Mouse (Mus musculus): ENCODE results near the gene Gbe1. TPM values are rescaled to one million over a fixed set of nuclear protein-coding genes. Genes with fewer than 3 reads are reported as not detected.

The Gbe1 gene
- polyA plus RNA-seq, 1 experiment from 2014 or later = 24.3 TPM

- H3K27me3 ChIP-seq (ENCODE audit: insufficient read depth, poor library complexity, severe bottlenecking) = no peaks in the 10 kb centered on the region
- no peaks in the 10 kb centered on the region for H3K4me1 ChIP-seq
- WGBS = 83% methylated on average over 8 of the region's 8 CpGs
- H3K36me3 ChIP-seq = no peaks in the 10 kb centered on the region
- H3K9me3 ChIP-seq = no peaks in the 10 kb centered on the region
- no peak overlapping the region for H3K27ac ChIP-seq
- DNase-seq (ENCODE audit: low spot score) = no peak
- no peak overlapping the region for H3K4me3 ChIP-seq
Observed at GRCm38 (mm10) chr16:70527224-70527623, 213.5 kb downstream of the Gbe1 start.

- DNase-seq (ENCODE audit: low spot score) = no peak
- Histone ChIP-seq H3K9me3 (no peaks in the 10 kb centered on the region), H3K4me1 (no peaks in the 10 kb centered on the region), H3K27ac (no peak overlapping the region), H3K4me3 (no peak overlapping the region), H3K36me3 (no peaks in the 10 kb centered on the region), H3K27me3 (ENCODE audit: insufficient read depth, poor library complexity, severe bottlenecking) (no peaks in the 10 kb centered on the region)
- 89% methylated on average over 2 of the region's 2 CpGs for WGBS
Observed at GRCm38 (mm10) chr16:70535224-70535623, 221.5 kb downstream of the Gbe1 start.

- Histone ChIP-seq H3K27me3 (ENCODE audit: insufficient read depth, poor library complexity, severe bottlenecking) (no peaks in the 10 kb centered on the region), H3K9me3 (no peaks in the 10 kb centered on the region), H3K4me3 (no peak overlapping the region), H3K4me1 (no peaks in the 10 kb centered on the region), H3K36me3 (no peaks in the 10 kb centered on the region), H3K27ac (no peak overlapping the region)
- WGBS = 73% methylated on average over 3 of the region's 3 CpGs
- DNase-seq (ENCODE audit: low spot score) = no peak
Observed at GRCm38 (mm10) chr16:70550835-70551234, 237.1 kb downstream of the Gbe1 start.

- Histone ChIP-seq H3K27me3 (ENCODE audit: insufficient read depth, poor library complexity, severe bottlenecking) (no peaks in the 10 kb centered on the region), H3K36me3 (no peaks in the 10 kb centered on the region), H3K4me1 (no peaks in the 10 kb centered on the region), H3K27ac (no peak overlapping the region), H3K4me3 (no peak overlapping the region), H3K9me3 (no peaks in the 10 kb centered on the region)
- DNase-seq (ENCODE audit: low spot score) = no peak
- 84% methylated on average over 10 of the region's 10 CpGs for WGBS
Observed at GRCm38 (mm10) chr16:70561635-70562348, 248.0 kb downstream of the Gbe1 start.

GRCm38 (mm10) chr16:70562574-70562973, 248.8 kb downstream of the Gbe1 start:
- 85% methylated on average over 8 of the region's 8 CpGs for WGBS
- no peak for DNase-seq (ENCODE audit: low spot score)
- no peak overlapping the region for H3K4me3 ChIP-seq
- no peaks in the 10 kb centered on the region for H3K27me3 ChIP-seq (ENCODE audit: insufficient read depth, poor library complexity, severe bottlenecking)
- no peak overlapping the region for H3K27ac ChIP-seq
- no peaks in the 10 kb centered on the region for H3K9me3 ChIP-seq
- H3K36me3 ChIP-seq = no peaks in the 10 kb centered on the region
- H3K4me1 ChIP-seq = no peaks in the 10 kb centered on the region

- no peaks in the 10 kb centered on the region for H3K27me3 ChIP-seq (ENCODE audit: insufficient read depth, poor library complexity, severe bottlenecking)
- H3K36me3 ChIP-seq = no peaks in the 10 kb centered on the region
- DNase-seq (ENCODE audit: low spot score) = no peak
- H3K9me3 ChIP-seq = no peaks in the 10 kb centered on the region
- 76% methylated on average over 5 of the region's 5 CpGs for WGBS
- no peak overlapping the region for H3K4me3 ChIP-seq
- H3K4me1 ChIP-seq = no peaks in the 10 kb centered on the region
- H3K27ac ChIP-seq = no peak overlapping the region
Observed at GRCm38 (mm10) chr16:70563456-70563855, 249.7 kb downstream of the Gbe1 start.

- H3K4me3 ChIP-seq = no peak overlapping the region
- WGBS = 53% methylated on average over 23 of the region's 23 CpGs
- no peaks in the 10 kb centered on the region for H3K4me1 ChIP-seq
- no peak overlapping the region for H3K27ac ChIP-seq
- DNase-seq (ENCODE audit: low spot score) = no peak
- H3K9me3 ChIP-seq = no peaks in the 10 kb centered on the region
- H3K36me3 ChIP-seq = no peaks in the 10 kb centered on the region
- H3K27me3 ChIP-seq (ENCODE audit: insufficient read depth, poor library complexity, severe bottlenecking) = no peaks in the 10 kb centered on the region
Observed at GRCm38 (mm10) chr16:70568341-70569265, 254.9 kb downstream of the Gbe1 start.

- Histone ChIP-seq H3K4me3 (no peak overlapping the region), H3K27ac (no peak overlapping the region), H3K4me1 (no peaks in the 10 kb centered on the region), H3K27me3 (ENCODE audit: insufficient read depth, poor library complexity, severe bottlenecking) (no peaks in the 10 kb centered on the region), H3K9me3 (no peaks in the 10 kb centered on the region), H3K36me3 (no peaks in the 10 kb centered on the region)
- no CpG with 5 or more reads among the region's 7 CpGs for WGBS
- DNase-seq (ENCODE audit: low spot score) = no peak
Observed at GRCm38 (mm10) chr16:70585964-70586363, 272.2 kb downstream of the Gbe1 start.

- no peak for DNase-seq (ENCODE audit: low spot score)
- H3K27ac ChIP-seq = no peak overlapping the region
- no peak overlapping the region for H3K4me3 ChIP-seq
- no peaks in the 10 kb centered on the region for H3K9me3 ChIP-seq
- no peaks in the 10 kb centered on the region for H3K4me1 ChIP-seq
- 68% methylated on average over 3 of the region's 3 CpGs for WGBS
- no peaks in the 10 kb centered on the region for H3K36me3 ChIP-seq
- H3K27me3 ChIP-seq (ENCODE audit: insufficient read depth, poor library complexity, severe bottlenecking) = no peaks in the 10 kb centered on the region
Observed at GRCm38 (mm10) chr16:70602326-70602725, 288.6 kb downstream of the Gbe1 start.

- no peaks in the 10 kb centered on the region for H3K27me3 ChIP-seq (ENCODE audit: insufficient read depth, poor library complexity, severe bottlenecking)
- no peak overlapping the region for H3K4me3 ChIP-seq
- WGBS = 80% methylated on average over 2 of the region's 2 CpGs
- H3K36me3 ChIP-seq = no peaks in the 10 kb centered on the region
- DNase-seq (ENCODE audit: low spot score) = no peak
- no peak overlapping the region for H3K27ac ChIP-seq
- no peaks in the 10 kb centered on the region for H3K4me1 ChIP-seq
- no peaks in the 10 kb centered on the region for H3K9me3 ChIP-seq
Observed at GRCm38 (mm10) chr16:70608358-70608757, 294.6 kb downstream of the Gbe1 start.

GRCm38 (mm10) chr16:70617691-70618090, 303.9 kb downstream of the Gbe1 start:
- Histone ChIP-seq H3K9me3 (no peaks in the 10 kb centered on the region), H3K4me1 (no peaks in the 10 kb centered on the region), H3K4me3 (no peak overlapping the region), H3K27ac (no peak overlapping the region), H3K27me3 (ENCODE audit: insufficient read depth, poor library complexity, severe bottlenecking) (no peaks in the 10 kb centered on the region), H3K36me3 (no peaks in the 10 kb centered on the region)
- no peak for DNase-seq (ENCODE audit: low spot score)
- 91% methylated on average over 1 of the region's 1 CpGs for WGBS

- Histone ChIP-seq H3K4me3 (no peak overlapping the region), H3K27ac (no peak overlapping the region), H3K36me3 (no peaks in the 10 kb centered on the region), H3K27me3 (ENCODE audit: insufficient read depth, poor library complexity, severe bottlenecking) (no peaks in the 10 kb centered on the region), H3K9me3 (no peaks in the 10 kb centered on the region), H3K4me1 (no peaks in the 10 kb centered on the region)
- DNase-seq (ENCODE audit: low spot score) = no peak
- WGBS = 74% methylated on average over 3 of the region's 3 CpGs
Observed at GRCm38 (mm10) chr16:70618168-70618567, 304.4 kb downstream of the Gbe1 start.

Measured in heart, embryonic 10.5 days (tissue).